Mouse (Mus musculus) layer of hippocampus, postnatal 36 days (tissue): Measurements from ENCODE around the gene Tsc22d4. TPM values are rescaled to one million over a fixed set of nuclear protein-coding genes. Genes with fewer than 3 reads are reported as not detected.
A peak's percentile ranks its signal among the peaks of the same experiment; 100 is the strongest.

ENCODE experiments used
- DNase-seq, 2 experiments: peaks; one replicate each; pipeline ENCODE4 v3.0.0; 2022
- total RNA-seq, 2 experiments: library from RNA; stranded (reverse); gene quantifications; 2 replicates each; pipeline ENCODE4 v1.2.3; 2021

Gene Tsc22d4
- total RNA-seq, 2 experiments from 2014 or later = 170 to 176 TPM

GRCm38 (mm10) chr5:137764609-137765340 lies 19.2 kb downstream of the Tsc22d4 start:
- DNase-seq = no peak

DNA sequence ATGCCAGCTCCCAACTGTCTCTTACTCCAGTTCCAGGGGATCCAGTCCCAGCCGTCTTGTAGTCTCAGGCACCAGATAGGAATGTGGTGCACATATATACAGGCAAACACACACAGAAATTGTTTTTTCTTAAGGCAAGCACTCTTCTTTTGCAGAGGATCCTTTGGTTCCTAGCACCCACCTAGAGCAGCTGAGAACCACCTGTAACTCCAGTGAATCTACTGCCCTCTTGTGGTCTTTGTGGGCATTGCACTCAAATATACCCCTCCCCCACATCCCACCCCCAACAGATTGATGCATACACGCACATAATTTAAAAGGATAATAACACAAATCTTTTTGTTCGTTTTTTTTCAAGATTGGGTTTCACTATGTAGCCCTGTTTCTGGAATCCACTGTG lies 20.7 kb downstream of the Tsc22d4 start:
- no peak for DNase-seq

DNA sequence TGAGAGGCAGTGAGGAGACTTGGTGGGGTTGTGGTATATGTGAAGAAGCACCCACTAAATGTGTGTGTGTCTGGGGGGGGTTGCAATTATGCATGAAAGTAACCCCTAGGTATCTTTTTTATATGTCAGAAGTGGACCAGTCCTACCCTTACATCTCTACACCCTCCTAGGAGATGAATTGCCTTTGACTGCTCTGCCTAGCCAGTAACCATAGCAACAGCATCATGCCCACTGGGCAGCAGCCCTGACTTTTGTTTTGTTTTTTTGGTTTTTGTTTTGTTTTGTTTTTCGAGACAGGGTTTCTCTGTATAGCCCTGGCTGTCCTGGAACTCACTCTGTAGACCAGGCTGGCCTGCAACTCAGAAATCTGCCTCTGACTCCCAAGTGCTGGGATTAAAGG lies 22.9 kb downstream of the Tsc22d4 start:
- DNase-seq = no peak

- no peak for DNase-seq
These were observed 25.2 kb downstream of the Tsc22d4 start for GRCm38 (mm10) chr5:137770709-137771108.

DNA sequence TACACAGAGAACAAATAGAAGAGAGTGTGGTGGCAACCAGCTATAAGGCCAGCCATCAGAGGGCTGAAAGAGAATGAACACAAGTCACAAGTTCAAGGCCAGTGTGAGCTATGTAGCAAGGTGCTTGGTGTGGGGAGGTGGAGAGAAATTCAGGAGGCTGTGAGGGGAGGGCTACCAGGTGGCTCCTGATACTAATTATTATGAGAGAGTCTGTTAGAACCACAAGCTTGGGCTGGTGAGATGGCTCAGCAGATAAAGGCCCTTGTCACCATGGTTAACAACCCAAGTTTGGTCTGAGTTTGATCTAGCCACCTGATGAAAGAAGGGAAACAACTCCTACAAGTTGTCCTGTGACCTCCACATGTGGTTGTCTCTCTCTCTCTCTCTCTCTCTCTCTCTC lies 27.2 kb downstream of the Tsc22d4 start:
- DNase-seq = no peak

- no peak for DNase-seq
These were observed 30.2 kb downstream of the Tsc22d4 start for GRCm38 (mm10) chr5:137775587-137776290.

GRCm38 (mm10) chr5:137776408-137776918 lies 30.9 kb downstream of the Tsc22d4 start:
- no peak for DNase-seq

DNA sequence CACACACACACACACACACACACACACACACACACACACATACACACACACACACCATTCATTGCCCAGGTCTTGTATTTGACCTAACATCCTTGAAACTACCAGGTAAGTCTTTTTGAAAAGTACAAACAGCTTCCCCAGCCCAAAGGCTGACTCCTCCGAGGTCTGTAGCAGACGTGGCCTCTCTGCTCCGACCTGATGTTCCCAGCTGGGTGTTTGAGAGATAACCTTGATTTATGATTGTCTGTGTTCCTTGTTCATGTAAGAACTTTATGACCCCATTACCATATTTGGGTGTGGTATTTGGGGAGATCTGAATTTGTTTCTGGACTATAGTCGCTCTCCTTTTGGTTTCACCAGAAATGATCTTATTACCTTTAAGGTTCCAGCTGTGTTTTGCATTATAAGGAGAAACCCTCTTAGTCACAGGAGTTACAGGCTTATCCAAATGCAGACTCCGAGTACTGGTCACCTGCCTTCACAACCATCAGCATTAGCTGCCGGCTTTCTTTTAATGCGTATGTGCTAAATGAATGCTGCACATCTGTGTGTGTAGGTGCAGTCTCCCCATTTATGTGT lies 31.8 kb downstream of the Tsc22d4 start:
- no peak for DNase-seq

DNA sequence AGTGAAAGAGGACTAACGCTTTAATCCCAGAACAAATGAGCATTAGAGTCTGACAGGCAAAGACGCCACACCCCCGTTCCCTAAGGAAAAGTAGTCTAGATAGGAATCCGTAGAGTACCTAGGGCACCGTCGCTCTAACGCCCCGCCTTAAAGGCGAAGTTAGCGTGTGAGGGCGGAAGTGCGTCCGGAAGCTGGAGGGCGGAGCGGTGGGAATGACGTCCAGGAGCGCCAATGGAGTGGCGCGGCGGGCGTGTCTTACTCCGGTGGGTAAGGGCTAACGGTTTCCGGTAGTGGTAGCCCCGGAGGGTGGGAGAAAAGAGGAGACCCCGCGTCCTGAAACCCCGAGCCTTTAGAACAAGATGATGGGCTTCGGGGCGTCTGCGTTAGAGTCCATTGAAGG lies 33.1 kb downstream of the Tsc22d4 start, which contains the start of gene Ppp1r35:
Gene Ppp1r35, plus strand, starts transcription at position 215 of the 400 bp plus-strand sequence.
- DNase-seq = peak; percentile 96 to 97

- DNase-seq = no peak
These were observed 33.8 kb downstream of the Tsc22d4 start for GRCm38 (mm10) chr5:137779053-137779933.

- DNase-seq = no peak
These were observed 36.1 kb downstream of the Tsc22d4 start for GRCm38 (mm10) chr5:137781661-137782060.

DNA sequence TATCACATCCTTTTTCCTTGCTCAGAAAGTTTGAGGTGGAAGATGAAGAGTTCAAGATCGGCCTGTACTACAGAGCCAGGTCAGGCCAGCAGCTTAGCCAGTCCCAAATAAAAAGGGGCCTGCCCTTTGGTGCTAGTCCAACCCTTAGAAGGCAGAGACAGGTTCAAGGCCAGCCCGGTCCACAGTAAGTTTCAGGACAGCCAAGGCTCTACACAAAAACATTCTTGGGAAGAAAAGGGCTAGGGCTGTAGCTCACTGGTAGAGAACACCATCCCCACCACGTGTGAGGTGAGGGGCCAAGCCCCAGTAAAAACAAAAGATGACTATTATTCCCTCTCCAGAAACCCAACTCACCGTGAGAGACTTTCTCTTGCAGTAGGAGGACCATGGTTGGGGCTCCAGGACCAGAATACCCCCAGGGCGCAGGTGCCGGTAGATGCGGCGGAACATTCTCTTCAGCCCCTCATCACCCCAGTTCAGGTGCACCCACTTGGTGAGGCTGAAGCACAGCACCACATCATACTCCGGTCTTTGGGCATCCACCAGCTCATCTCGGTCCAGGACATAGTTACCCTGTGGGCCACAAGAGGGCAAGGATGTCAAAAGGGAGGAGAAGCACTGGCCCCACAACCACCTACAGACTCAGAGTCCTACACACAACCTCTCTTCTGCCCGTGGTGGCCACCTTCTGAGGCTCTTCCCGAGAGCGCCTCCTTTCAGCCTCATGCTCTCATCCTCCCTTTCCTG lies 37.4 kb downstream of the Tsc22d4 start:
- no peak for DNase-seq

GRCm38 (mm10) chr5:137783901-137784540 lies 38.5 kb downstream of the Tsc22d4 start:
- no peak for DNase-seq

- no peak for DNase-seq
These were observed 39.0 kb downstream of the Tsc22d4 start for GRCm38 (mm10) chr5:137784546-137784945.

- DNase-seq = no peak
These were observed 39.9 kb downstream of the Tsc22d4 start for GRCm38 (mm10) chr5:137785164-137786031.

GRCm38 (mm10) chr5:137786109-137786942 lies 40.8 kb downstream of the Tsc22d4 start:
- peak; percentile 98 to 99 for DNase-seq

DNA sequence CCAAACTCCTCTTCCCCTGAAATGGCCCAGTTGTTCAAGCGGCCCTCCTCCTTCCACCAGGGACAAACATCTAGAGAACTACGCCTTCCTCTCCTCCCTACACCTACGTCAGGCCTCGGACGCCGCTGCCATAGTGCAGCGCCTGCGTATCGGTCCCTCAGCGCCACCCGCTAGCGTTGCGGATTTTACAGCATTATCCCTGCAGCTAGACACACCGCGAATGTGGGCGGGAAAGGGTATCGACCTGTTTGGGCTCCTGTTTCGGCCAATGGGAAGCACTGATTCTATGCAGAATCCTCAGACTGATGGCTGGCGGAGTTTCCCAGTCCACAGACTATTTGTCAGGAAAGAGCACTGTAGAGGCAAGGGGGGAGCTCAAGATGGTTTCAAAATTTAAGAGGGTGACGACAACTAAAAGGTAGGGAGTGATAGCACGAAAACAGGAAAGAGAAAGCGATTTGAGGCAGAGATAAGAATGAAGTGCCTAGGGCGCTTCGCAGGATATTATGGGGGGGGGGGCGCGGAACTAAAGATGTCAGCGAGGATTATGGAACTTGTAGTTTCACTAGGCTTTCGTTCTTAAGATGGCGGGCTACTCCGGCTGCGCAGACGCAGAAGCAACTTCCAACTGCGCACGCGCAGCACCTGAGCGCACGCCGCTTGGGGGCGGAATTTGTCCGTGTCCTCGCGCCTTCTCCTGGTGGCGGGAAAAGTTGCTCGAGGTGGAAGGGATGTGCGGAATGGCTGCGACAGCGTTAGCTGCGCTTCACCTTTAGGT lies 41.8 kb downstream of the Tsc22d4 start, which contains the start of the genes Mepce and Zcwpw1:
Gene Mepce, minus strand, starts transcription at position 505 of the 778 bp plus-strand sequence.
Gene Zcwpw1, plus strand, starts transcription at position 648 of the 778 bp plus-strand sequence.
- peak; percentile 96 to 97 for DNase-seq

DNA sequence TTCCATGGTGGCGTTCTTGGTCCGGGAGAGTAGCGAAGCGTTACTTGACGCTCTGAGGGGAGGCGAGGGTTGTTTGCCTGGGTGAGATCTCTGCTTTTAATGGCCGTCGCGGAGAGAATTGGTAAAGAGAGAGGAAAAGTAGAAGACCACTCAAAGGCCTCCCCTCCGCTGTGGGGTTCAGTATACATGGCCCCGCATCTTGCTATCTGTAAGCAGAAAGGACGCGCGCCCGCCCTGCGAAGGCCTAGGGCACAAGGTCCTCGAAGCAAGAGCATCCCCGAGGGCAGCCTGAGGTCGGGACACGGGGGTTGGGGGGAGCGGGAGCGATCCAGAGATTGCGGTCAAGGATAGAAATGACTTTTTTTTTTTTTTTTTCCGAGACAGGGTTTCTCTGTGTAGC lies 42.6 kb downstream of the Tsc22d4 start:
- no peak for DNase-seq
